Mouse (Mus musculus) monocyte, adult 5-6 weeks (primary cell): Measurements from ENCODE around the gene Lmnb2. TPM values are rescaled to one million over a fixed set of nuclear protein-coding genes. Genes with fewer than 3 reads are reported as not detected.

Experiments used
- ATAC-seq: fragments of 153-309, 156-312 bp; replicated peaks from 2 replicates; pipeline ENCODE4 v1.8.0; 2017; ENCODE audit warnings: mild to moderate bottlenecking; ENCODE audit not compliant: low TSS enrichment, insufficient number of reproducible peaks, severe bottlenecking, poor library complexity, low FRiP score
- total RNA-seq: library from RNA; stranded (forward); fragments of 200-1000, 200-491, 200-594 nt; gene quantifications from 3 replicates; pipeline ENCODE4 v1.2.3, GENCODE M21; 2017

Lmnb2 gene
- total RNA-seq, 1 experiment from 2014 or later: 2.3 TPM

- no peak for ATAC-seq
Observed at GRCm38 (mm10) chr10:80904709-80905108, 13.3 kb downstream of the Lmnb2 start.

- ATAC-seq: no peak
Observed at GRCm38 (mm10) chr10:80904004-80904693, 13.9 kb downstream of the Lmnb2 start.

GRCm38 (mm10) chr10:80903282-80903681, 14.8 kb downstream of the Lmnb2 start:
- ATAC-seq: no peak

GRCm38 (mm10) chr10:80902273-80902940, 15.6 kb downstream of the Lmnb2 start:
- ATAC-seq: no peak

- ATAC-seq: no peak
Observed at GRCm38 (mm10) chr10:80901409-80902272, 16.4 kb downstream of the Lmnb2 start.

GRCm38 (mm10) chr10:80900318-80901247, 17.5 kb downstream of the Lmnb2 start, which contains the start of gene Timm13:
Gene Timm13 (minus strand): TSS chr10:80900969.
- ATAC-seq: peak; percentile 92

GRCm38 (mm10) chr10:80899591-80900317, 18.3 kb downstream of the Lmnb2 start:
- ATAC-seq: 0 out of 2 replicates have a peak, but pooled peaks have one; percentile 1

GRCm38 (mm10) chr10:80899074-80899473, 19.0 kb downstream of the Lmnb2 start:
- no peak for ATAC-seq

- no peak for ATAC-seq
Observed at GRCm38 (mm10) chr10:80897861-80898510, 20.1 kb downstream of the Lmnb2 start.

- ATAC-seq: no peak
Observed at GRCm38 (mm10) chr10:80896581-80897485, 21.2 kb downstream of the Lmnb2 start.

GRCm38 (mm10) chr10:80895697-80896096, 22.3 kb downstream of the Lmnb2 start:
- no peak for ATAC-seq

GRCm38 (mm10) chr10:80895100-80895499, 22.9 kb downstream of the Lmnb2 start:
- ATAC-seq: no peak

GRCm38 (mm10) chr10:80887181-80887580, 30.9 kb downstream of the Lmnb2 start:
- ATAC-seq: no peak

- ATAC-seq: peak; percentile 54; the same call in 1 of the 2 replicates
Observed at GRCm38 (mm10) chr10:80881301-80881700, 36.7 kb downstream of the Lmnb2 start.

GRCm38 (mm10) chr10:80880901-80881300, 37.1 kb downstream of the Lmnb2 start:
- ATAC-seq: no peak

- ATAC-seq: peak; percentile 65
Observed at GRCm38 (mm10) chr10:80880131-80880641, 37.9 kb downstream of the Lmnb2 start.
